Mouse (Mus musculus): ENCODE measurements around the gene Angptl2. TPM values are rescaled to one million over a fixed set of nuclear protein-coding genes. Genes with fewer than 3 reads are reported as not detected.

The Angptl2 gene
- polyA plus RNA-seq (2014; fragmentation: Nextera tagmentation; extraction: Ambion mirVana) = 24.4 and 25.2 TPM in 2 replicates

DNA sequence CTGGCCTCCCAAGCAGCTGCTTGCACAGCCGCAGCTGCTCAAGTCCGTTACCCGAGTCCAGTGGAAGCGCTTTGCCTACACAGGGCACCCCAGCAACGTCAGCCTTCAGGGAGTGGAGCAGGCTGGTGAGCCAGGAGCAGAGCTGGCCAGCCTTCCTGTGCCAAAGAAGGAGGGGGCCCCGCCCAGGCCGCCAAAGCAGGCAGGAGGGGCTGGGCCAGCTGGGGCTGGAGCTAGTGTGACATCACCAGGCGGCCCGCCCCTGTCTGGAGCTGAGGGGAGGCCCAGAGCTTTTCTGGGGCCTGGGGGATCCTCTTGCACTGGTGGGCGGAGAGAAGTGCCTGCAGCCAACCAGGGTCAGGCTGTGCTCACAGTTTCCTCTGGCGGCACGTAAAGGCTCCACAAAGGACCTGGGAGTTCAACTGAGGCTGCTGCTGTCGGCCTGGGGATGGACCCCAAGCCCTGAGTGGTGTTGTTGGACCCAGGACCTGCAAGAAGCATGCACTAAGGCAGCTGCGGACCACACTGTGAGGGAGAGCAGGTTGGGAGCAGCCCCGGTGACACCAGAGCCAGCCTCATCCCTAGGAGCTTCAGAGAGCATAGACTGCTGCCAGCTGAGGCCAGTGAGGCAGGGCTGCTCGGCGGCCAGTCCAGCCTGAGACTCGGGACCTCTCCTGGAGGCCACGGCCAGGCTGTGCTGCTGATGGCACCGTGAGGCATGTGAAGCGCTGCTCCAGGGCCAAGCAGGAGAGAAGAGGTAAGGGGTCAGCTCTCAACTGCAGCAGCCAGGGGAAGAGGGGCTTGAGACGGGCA, at the start of gene Angptl2:
Gene Angptl2, plus strand, starts transcription at position 370 of the 810 bp plus-strand sequence.
- ATAC-seq (replicated peaks; ENCODE audit: low FRiP score) (peak; percentile 97), DNase-seq (ENCODE audit: low spot score) (peak; percentile 97)
- Histone ChIP-seq H3K36me3 (ENCODE audit: control insufficient read depth, insufficient read depth, low read length) (no peaks in the 10 kb centered on the region), H3K4me1 (replicated peaks; ENCODE audit: control insufficient read depth, insufficient read depth, low read length) (peaks cover 16% of the 10 kb centered on the region), H3K4me3 (ENCODE audit: low read depth, low read length) (peak within 1 kb of the TSS; percentile 56), H3K27ac (ENCODE audit: low read depth, low read length) (peak within 1 kb of the TSS; percentile 85), H3K9ac (ENCODE audit: low read length) (peak within 1 kb of the TSS; percentile 84), H3K9me3 (ENCODE audit: control insufficient read depth, low read length) (no peaks in the 10 kb centered on the region), H3K4me2 (ENCODE audit: low read depth, low read length, severe bottlenecking) (peak within 1 kb of the TSS; percentile 86), H3K27me3 (ENCODE audit: control insufficient read depth, insufficient read depth, low read length) (no peaks in the 10 kb centered on the region)
- 0% methylated on average over 22 of the region's 22 CpGs for WGBS

DNA sequence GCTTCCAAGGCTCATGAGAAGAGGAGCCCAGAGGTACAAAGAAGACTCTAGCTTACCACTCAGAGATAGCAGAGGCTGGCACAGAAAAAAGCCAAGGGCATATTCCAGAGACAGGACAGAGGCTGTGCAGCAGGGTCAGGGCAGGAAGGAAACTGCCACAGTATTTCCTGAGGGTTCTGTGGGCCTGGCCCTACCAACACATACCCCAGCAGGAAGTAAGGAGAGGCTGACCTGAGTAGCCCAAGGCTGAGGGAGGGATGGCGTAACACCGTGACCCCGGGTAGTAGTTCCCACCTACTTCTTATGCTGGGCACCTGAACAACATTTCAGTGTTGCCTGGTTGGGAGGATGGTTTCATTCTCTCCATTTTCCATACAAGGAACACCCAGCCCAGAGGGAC, 48.8 kb upstream of the Angptl2 start:
- DNase-seq (ENCODE audit: low spot score) (no peak), ATAC-seq (replicated peaks; ENCODE audit: low FRiP score) (no peak)
- H3K36me3 ChIP-seq (ENCODE audit: control insufficient read depth, insufficient read depth, low read length) = no peaks in the 10 kb centered on the region
- H3K4me1 ChIP-seq (replicated peaks; ENCODE audit: control insufficient read depth, insufficient read depth, low read length) = peaks cover 5% of the 10 kb centered on the region
- H3K4me3 ChIP-seq (ENCODE audit: low read depth, low read length) = no peak overlapping the region
- H3K9ac ChIP-seq (ENCODE audit: low read length) = no peak overlapping the region
- no peaks in the 10 kb centered on the region for H3K27me3 ChIP-seq (ENCODE audit: control insufficient read depth, insufficient read depth, low read length)
- no peaks in the 10 kb centered on the region for H3K9me3 ChIP-seq (ENCODE audit: control insufficient read depth, low read length)
- no peak overlapping the region for H3K4me2 ChIP-seq (ENCODE audit: low read depth, low read length, severe bottlenecking)
- no peak overlapping the region for H3K27ac ChIP-seq (ENCODE audit: low read depth, low read length)
- WGBS = 98% methylated on average over 3 of the region's 3 CpGs

GRCm38 (mm10) chr2:33169445-33169844, 46.4 kb upstream of the Angptl2 start:
- Histone ChIP-seq H3K4me3 (ENCODE audit: low read depth, low read length) (no peak overlapping the region), H3K9me3 (ENCODE audit: control insufficient read depth, low read length) (no peaks in the 10 kb centered on the region), H3K36me3 (ENCODE audit: control insufficient read depth, insufficient read depth, low read length) (no peaks in the 10 kb centered on the region), H3K9ac (ENCODE audit: low read length) (no peak overlapping the region), H3K4me2 (ENCODE audit: low read depth, low read length, severe bottlenecking) (no peak overlapping the region), H3K4me1 (replicated peaks; ENCODE audit: control insufficient read depth, insufficient read depth, low read length) (peaks cover 5% of the 10 kb centered on the region), H3K27ac (ENCODE audit: low read depth, low read length) (no peak overlapping the region), H3K27me3 (ENCODE audit: control insufficient read depth, insufficient read depth, low read length) (no peaks in the 10 kb centered on the region)
- no peak for ATAC-seq (replicated peaks; ENCODE audit: low FRiP score)
- no peak for DNase-seq (ENCODE audit: low spot score)
- WGBS = 89% methylated on average over 6 of the region's 6 CpGs

GRCm38 (mm10) chr2:33170777-33171565, 44.9 kb upstream of the Angptl2 start:
- no peak overlapping the region for H3K4me3 ChIP-seq (ENCODE audit: low read depth, low read length)
- H3K36me3 ChIP-seq (ENCODE audit: control insufficient read depth, insufficient read depth, low read length) = no peaks in the 10 kb centered on the region
- peak; percentile 65 for ATAC-seq (replicated peaks; ENCODE audit: low FRiP score)
- no peaks in the 10 kb centered on the region for H3K27me3 ChIP-seq (ENCODE audit: control insufficient read depth, insufficient read depth, low read length)
- no peaks in the 10 kb centered on the region for H3K9me3 ChIP-seq (ENCODE audit: control insufficient read depth, low read length)
- H3K4me2 ChIP-seq (ENCODE audit: low read depth, low read length, severe bottlenecking) = no peak overlapping the region
- no peak overlapping the region for H3K9ac ChIP-seq (ENCODE audit: low read length)
- WGBS = 45% methylated on average over 10 of the region's 10 CpGs
- H3K27ac ChIP-seq (ENCODE audit: low read depth, low read length) = peak overlapping the region; percentile 34; the same call in 1 of the 2 replicates
- H3K4me1 ChIP-seq (replicated peaks; ENCODE audit: control insufficient read depth, insufficient read depth, low read length) = peaks cover 5% of the 10 kb centered on the region
- DNase-seq (ENCODE audit: low spot score) = peak; percentile 57

DNA sequence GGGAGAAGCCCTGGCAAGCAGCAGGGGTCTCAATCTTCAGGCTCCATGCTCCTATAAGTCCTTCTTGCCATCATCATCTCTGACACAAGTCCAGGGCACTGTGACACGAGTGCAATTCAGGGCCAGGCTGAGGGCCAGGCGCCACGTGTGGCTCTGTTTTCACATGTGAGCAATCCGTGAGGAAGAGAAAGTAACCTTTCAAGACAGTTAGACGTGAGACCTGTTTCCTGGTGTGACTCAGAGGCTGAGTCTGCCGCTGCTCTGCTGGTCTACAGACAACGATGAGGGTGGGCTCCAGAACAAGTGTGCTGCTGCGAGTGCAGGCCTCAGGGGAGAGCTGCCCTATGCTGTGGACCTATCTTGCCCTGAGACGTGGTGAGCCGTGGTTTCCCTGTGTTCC, 42.7 kb upstream of the Angptl2 start:
- H3K4me2 ChIP-seq (ENCODE audit: low read depth, low read length, severe bottlenecking) = no peak overlapping the region
- DNase-seq (ENCODE audit: low spot score) = no peak
- no peaks in the 10 kb centered on the region for H3K9me3 ChIP-seq (ENCODE audit: control insufficient read depth, low read length)
- no peaks in the 10 kb centered on the region for H3K27me3 ChIP-seq (ENCODE audit: control insufficient read depth, insufficient read depth, low read length)
- H3K9ac ChIP-seq (ENCODE audit: low read length) = no peak overlapping the region
- 87% methylated on average over 10 of the region's 10 CpGs for WGBS
- no peak overlapping the region for H3K4me3 ChIP-seq (ENCODE audit: low read depth, low read length)
- ATAC-seq (replicated peaks; ENCODE audit: low FRiP score) = no peak
- H3K4me1 ChIP-seq (replicated peaks; ENCODE audit: control insufficient read depth, insufficient read depth, low read length) = peaks cover 6% of the 10 kb centered on the region
- no peaks in the 10 kb centered on the region for H3K36me3 ChIP-seq (ENCODE audit: control insufficient read depth, insufficient read depth, low read length)
- no peak overlapping the region for H3K27ac ChIP-seq (ENCODE audit: low read depth, low read length)

GRCm38 (mm10) chr2:33173686-33174085, 42.2 kb upstream of the Angptl2 start:
- Histone ChIP-seq H3K27me3 (ENCODE audit: control insufficient read depth, insufficient read depth, low read length) (no peaks in the 10 kb centered on the region), H3K9me3 (ENCODE audit: control insufficient read depth, low read length) (no peaks in the 10 kb centered on the region), H3K36me3 (ENCODE audit: control insufficient read depth, insufficient read depth, low read length) (no peaks in the 10 kb centered on the region), H3K9ac (ENCODE audit: low read length) (no peak overlapping the region), H3K4me2 (ENCODE audit: low read depth, low read length, severe bottlenecking) (no peak overlapping the region), H3K27ac (ENCODE audit: low read depth, low read length) (no peak overlapping the region), H3K4me3 (ENCODE audit: low read depth, low read length) (no peak overlapping the region), H3K4me1 (replicated peaks; ENCODE audit: control insufficient read depth, insufficient read depth, low read length) (peaks cover 10% of the 10 kb centered on the region)
- DNase-seq (ENCODE audit: low spot score) (no peak), ATAC-seq (replicated peaks; ENCODE audit: low FRiP score) (no peak)
- WGBS = 92% methylated on average over 7 of the region's 7 CpGs

- H3K4me3 ChIP-seq (ENCODE audit: low read depth, low read length) = no peak overlapping the region
- H3K27me3 ChIP-seq (ENCODE audit: control insufficient read depth, insufficient read depth, low read length) = no peaks in the 10 kb centered on the region
- H3K4me2 ChIP-seq (ENCODE audit: low read depth, low read length, severe bottlenecking) = no peak overlapping the region
- H3K4me1 ChIP-seq (replicated peaks; ENCODE audit: control insufficient read depth, insufficient read depth, low read length) = peaks cover 17% of the 10 kb centered on the region
- H3K36me3 ChIP-seq (ENCODE audit: control insufficient read depth, insufficient read depth, low read length) = no peaks in the 10 kb centered on the region
- ATAC-seq (replicated peaks; ENCODE audit: low FRiP score) (no peak), DNase-seq (ENCODE audit: low spot score) (no peak)
- no peak overlapping the region for H3K9ac ChIP-seq (ENCODE audit: low read length)
- H3K27ac ChIP-seq (ENCODE audit: low read depth, low read length) = no peak overlapping the region
- 58% methylated on average over 7 of the region's 7 CpGs for WGBS
- no peaks in the 10 kb centered on the region for H3K9me3 ChIP-seq (ENCODE audit: control insufficient read depth, low read length)
Observed at GRCm38 (mm10) chr2:33176516-33176915, 39.4 kb upstream of the Angptl2 start.

- 75% methylated on average over 2 of the region's 2 CpGs for WGBS
- no peak for DNase-seq (ENCODE audit: low spot score)
- Histone ChIP-seq H3K27me3 (ENCODE audit: control insufficient read depth, insufficient read depth, low read length) (no peaks in the 10 kb centered on the region), H3K4me2 (ENCODE audit: low read depth, low read length, severe bottlenecking) (no peak overlapping the region), H3K9me3 (ENCODE audit: control insufficient read depth, low read length) (no peaks in the 10 kb centered on the region), H3K4me3 (ENCODE audit: low read depth, low read length) (no peak overlapping the region), H3K36me3 (ENCODE audit: control insufficient read depth, insufficient read depth, low read length) (no peaks in the 10 kb centered on the region), H3K9ac (ENCODE audit: low read length) (no peak overlapping the region), H3K27ac (ENCODE audit: low read depth, low read length) (no peak overlapping the region), H3K4me1 (replicated peaks; ENCODE audit: control insufficient read depth, insufficient read depth, low read length) (peaks cover 17% of the 10 kb centered on the region)
- no peak for ATAC-seq (replicated peaks; ENCODE audit: low FRiP score)
Observed at GRCm38 (mm10) chr2:33176921-33177320, 38.9 kb upstream of the Angptl2 start.
